Mouse (Mus musculus) limb, embryonic 11.5 days (tissue): ENCODE results near the gene Padi6. TPM values are rescaled to one million over a fixed set of nuclear protein-coding genes. Genes with fewer than 3 reads are reported as not detected.
A peak's percentile ranks its signal among the peaks of the same experiment; 100 is the strongest.

Experiments used
- ATAC-seq: fragments of 200-750 bp; cut with Nextera tagmentation; 2 replicates; pipeline ENCODE4 v1.8.0; 2017; ENCODE audit warnings: low read depth; ENCODE audit not compliant: insufficient number of reproducible peaks, low FRiP score, low TSS enrichment
- DNase-seq: peaks from one replicate; pipeline ENCODE4 v3.0.0-alpha.2; 2015; ENCODE audit warnings: low spot score
- H3K27ac ChIP-seq: fragments of 300-500 bp; sonication (generic); replicated peaks from 2 replicates; pipeline ENCODE4 v1.5.1; 2014; ENCODE audit warnings: low read depth, mild to moderate bottlenecking, low read length
- H3K27me3 ChIP-seq: fragments of 300-500 bp; sonication (generic); 2 replicates; pipeline ENCODE4 v1.6.1; 2014; ENCODE audit warnings: mild to moderate bottlenecking, low read length, mixed read lengths; ENCODE audit not compliant: control insufficient read depth, insufficient read depth
- H3K36me3 ChIP-seq: fragments of 300-500 bp; sonication (generic); 2 replicates; pipeline ENCODE4 v1.6.1; 2014; ENCODE audit warnings: mild to moderate bottlenecking, low read length, moderate library complexity, mixed read lengths; ENCODE audit not compliant: control insufficient read depth, insufficient read depth
- H3K4me1 ChIP-seq: fragments of 300-500 bp; sonication (generic); 2 replicates; pipeline ENCODE4 v1.6.1; 2014; ENCODE audit warnings: low read length, mixed read lengths; ENCODE audit not compliant: control insufficient read depth, insufficient read depth
- H3K4me2 ChIP-seq: fragments of 300-500 bp; sonication (generic); 2 replicates; pipeline ENCODE4 v1.6.1; 2014; ENCODE audit warnings: low read depth, mild to moderate bottlenecking, moderate library complexity; ENCODE audit not compliant: severe bottlenecking
- H3K4me3 ChIP-seq: fragments of 300-500 bp; sonication (generic); 2 replicates; pipeline ENCODE4 v1.5.1; 2014; ENCODE audit warnings: low read depth, low read length
- H3K9ac ChIP-seq: fragments of 300-500 bp; sonication (generic); 2 replicates; pipeline ENCODE4 v1.6.1; 2014; ENCODE audit warnings: mild to moderate bottlenecking, low read length
- H3K9me3 ChIP-seq: fragments of 300-500 bp; sonication (generic); 2 replicates; pipeline ENCODE4 v1.6.1; 2016; ENCODE audit warnings: low read length; ENCODE audit not compliant: control insufficient read depth
- WGBS: fragments of 180-500 bp; shearing (Covaris S2); extraction: QIAGEN DNeasy Blood & Tissue Kit; methylation state at CpG from one replicate; pipeline ENCODE4 v1.1.7; 2014; 5-methylcytosine and 5-hydroxymethylcytosine counted together
- microRNA-seq: library from miRNA; unstranded; fragments of <30 nt; microRNA quantifications from one replicate; pipeline ENCODE4, GENCODE M21; 2016
- polyA plus RNA-seq: library from polyadenylated mRNA; unstranded; fragments of >200 nt; fragmentation: Nextera tagmentation; extraction: Ambion mirVana; gene quantifications from 2 replicates; pipeline ENCODE4 v1.2.1, GENCODE M21; 2014

Gene Padi6
- polyA plus RNA-seq, 1 experiment from 2014 or later, result 0.11 TPM

DNA sequence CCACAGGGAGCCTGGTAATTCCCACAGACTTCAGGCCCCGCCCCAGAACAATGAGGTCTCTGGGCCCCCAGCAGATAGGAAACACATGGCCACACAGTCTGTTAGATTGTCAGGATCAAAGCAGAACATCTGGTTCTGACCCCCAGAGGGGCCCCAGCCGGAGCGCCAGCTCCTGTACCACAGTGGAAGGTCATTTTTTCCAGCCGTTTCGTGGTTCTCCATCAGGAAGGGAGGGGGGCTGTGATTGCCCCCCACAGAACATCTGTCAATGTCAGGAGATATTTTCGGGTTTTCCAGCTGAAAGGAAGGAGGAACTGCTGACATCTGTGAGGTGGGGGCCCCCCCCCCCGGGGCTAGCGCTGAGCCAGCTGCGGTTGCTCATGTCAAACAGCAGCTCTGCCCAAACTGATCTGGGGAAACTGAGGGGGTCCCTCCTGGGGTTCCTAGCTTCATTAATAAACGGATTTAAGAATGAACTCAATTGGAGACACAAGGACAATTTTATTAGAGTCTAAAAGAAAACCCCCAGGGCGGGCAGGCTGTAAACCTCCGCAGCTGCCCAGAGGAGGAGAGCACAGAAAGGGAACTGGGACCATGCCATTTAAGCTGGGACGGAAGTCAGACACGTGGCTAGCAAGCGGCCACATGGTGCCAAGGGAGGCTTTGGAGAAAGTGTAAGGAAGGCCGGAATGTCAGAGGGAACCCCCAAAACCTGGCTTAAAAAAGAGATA is 58.1 kb downstream of the Padi6 start:
- H3K9me3 ChIP-seq, result no peaks in the 10 kb centered on the region
- WGBS, result under 1% methylated on average over 16 of the region's 16 CpGs
- H3K27me3 ChIP-seq, result no peaks in the 10 kb centered on the region
- no peak overlapping the region for H3K4me3 ChIP-seq
- no peak overlapping the region for H3K9ac ChIP-seq
- H3K27ac ChIP-seq, result peak overlapping the region; percentile 57; the same call in 1 of the 2 replicates
- peaks cover 15% of the 10 kb centered on the region; the same call in 1 of the 2 replicates for H3K4me1 ChIP-seq
- ATAC-seq, result peak; percentile 85
- peak overlapping the region; percentile 39 for H3K4me2 ChIP-seq
- H3K36me3 ChIP-seq, result no peaks in the 10 kb centered on the region
- DNase-seq, result peak; percentile 85

- Histone ChIP-seq H3K4me3 (no peak overlapping the region), H3K4me1 (peaks cover 15% of the 10 kb centered on the region; the same call in 1 of the 2 replicates), H3K9ac (no peak overlapping the region), H3K27ac (no peak overlapping the region), H3K27me3 (no peaks in the 10 kb centered on the region), H3K9me3 (no peaks in the 10 kb centered on the region), H3K36me3 (no peaks in the 10 kb centered on the region), H3K4me2 (0 out of 2 replicates have a peak overlapping the region, but pooled peaks have one; percentile 39)
- WGBS, result 21% methylated on average over 8 of the region's 8 CpGs
- ATAC-seq, result no peak
- no peak for DNase-seq
Observed at GRCm38 (mm10) chr4:140683608-140684007, 58.8 kb downstream of the Padi6 start.

- DNase-seq (no peak), ATAC-seq (no peak)
- Histone ChIP-seq H3K4me3 (no peak overlapping the region), H3K9me3 (no peaks in the 10 kb centered on the region), H3K4me1 (peaks cover 15% of the 10 kb centered on the region; the same call in 1 of the 2 replicates), H3K36me3 (no peaks in the 10 kb centered on the region), H3K4me2 (no peak overlapping the region), H3K27ac (no peak overlapping the region), H3K9ac (no peak overlapping the region), H3K27me3 (no peaks in the 10 kb centered on the region)
- WGBS, result 51% methylated on average over 8 of the region's 8 CpGs
Observed at GRCm38 (mm10) chr4:140680731-140681397, 61.6 kb downstream of the Padi6 start.

- Histone ChIP-seq H3K4me2 (no peak overlapping the region), H3K27ac (no peak overlapping the region), H3K4me3 (no peak overlapping the region), H3K27me3 (no peaks in the 10 kb centered on the region), H3K9me3 (no peaks in the 10 kb centered on the region), H3K4me1 (peaks cover 11% of the 10 kb centered on the region; the same call in 1 of the 2 replicates), H3K9ac (no peak overlapping the region), H3K36me3 (no peaks in the 10 kb centered on the region)
- DNase-seq (peak; percentile 81), ATAC-seq (no peak)
- WGBS, result 29% methylated on average over 18 of the region's 18 CpGs
Observed at GRCm38 (mm10) chr4:140679723-140680380, 62.6 kb downstream of the Padi6 start.

- H3K4me1 ChIP-seq, result peaks cover 2% of the 10 kb centered on the region; the same call in 1 of the 2 replicates
- H3K4me3 ChIP-seq, result no peak overlapping the region
- no peak overlapping the region for H3K27ac ChIP-seq
- ATAC-seq, result no peak
- no peaks in the 10 kb centered on the region for H3K9me3 ChIP-seq
- 17% methylated on average over 5 of the region's 5 CpGs for WGBS
- H3K4me2 ChIP-seq, result no peak overlapping the region
- H3K9ac ChIP-seq, result no peak overlapping the region
- H3K27me3 ChIP-seq, result no peaks in the 10 kb centered on the region
- H3K36me3 ChIP-seq, result no peaks in the 10 kb centered on the region
- peak; percentile 78 for DNase-seq
Observed at GRCm38 (mm10) chr4:140679038-140679437, 63.4 kb downstream of the Padi6 start.

Small RNAs within 50 kb of the gene (microRNA-seq; reads per million reads assigned to microRNA genes)
- not detected for gene Gm23045
- gene Gm25951, result not detected

Other genes starting within 250 kb of the Padi6 start
- gene Arhgef10l, start 76.6 kb downstream of the Padi6 start, polyA plus RNA-seq, result 11.8 and 12.8 TPM in 2 replicates
- 87.2 and 101 TPM in 2 replicates for gene Rcc2, start 42.1 kb downstream of the Padi6 start, polyA plus RNA-seq
- 0.12 TPM in 1 of 2 replicates, not detected in the other for gene Padi4, start 31.6 kb upstream of the Padi6 start, polyA plus RNA-seq
- gene Padi3, start 68.0 kb upstream of the Padi6 start, polyA plus RNA-seq, result 0.54 and 0.61 TPM in 2 replicates
- gene Padi1, start 103.1 kb upstream of the Padi6 start, polyA plus RNA-seq, result 0.28 and 0.44 TPM in 2 replicates
- 0.17 and 0.35 TPM in 2 replicates for gene Padi2, start 163.7 kb upstream of the Padi6 start, polyA plus RNA-seq
- gene Sdhb, start 218.6 kb upstream of the Padi6 start, polyA plus RNA-seq, result 403 and 421 TPM in 2 replicates
- gene Atp13a2, start 244.2 kb upstream of the Padi6 start, polyA plus RNA-seq, result 27.8 and 28.7 TPM in 2 replicates